Mouse (Mus musculus) MEL (cell line): Measurements from ENCODE around the gene Surf4. TPM values are rescaled to one million over a fixed set of nuclear protein-coding genes. Genes with fewer than 3 reads are reported as not detected.

Experiments
- DNase-seq: peaks from one replicate; pipeline ENCODE4 v3.0.0; 2011; ENCODE audit warnings: low read depth, low spot score
- H3K27ac ChIP-seq: 2 replicates; pipeline ENCODE4 v1.5.1; 2012; ENCODE audit warnings: low read depth, mild to moderate bottlenecking, control low read depth, low read length, moderate library complexity; ENCODE audit not compliant: control insufficient read depth
- H3K27me3 ChIP-seq, 2 experiments: fragments of 150-350 bp in 1 of 2; sonication (generic) in 1 of 2; 2 replicates each; pipeline ENCODE4 v1.6.1; 2012; ENCODE audit warnings: low read length in 2 of 2, mild to moderate bottlenecking in 2 of 2, improper control_type of control experiment in 1 of 2, moderate library complexity in 1 of 2; ENCODE audit not compliant: insufficient read depth in 2 of 2, control insufficient read depth in 1 of 2
- H3K36me3 ChIP-seq, 2 experiments: 2 replicates each; pipeline ENCODE4 v1.6.1; 2012 to 2014; ENCODE audit warnings: low read length in 2 of 2, improper control_type of control experiment in 1 of 2, inconsistent platforms in 1 of 2, mild to moderate bottlenecking in 1 of 2; ENCODE audit not compliant: insufficient read depth in 2 of 2, control insufficient read depth in 1 of 2
- H3K4me1 ChIP-seq, 2 experiments: fragments of 150-350 bp in 1 of 2; sonication (generic) in 1 of 2; 2 replicates each; pipeline ENCODE4 v1.6.1; 2012; ENCODE audit warnings: low read length in 2 of 2, improper control_type of control experiment in 1 of 2, mild to moderate bottlenecking in 1 of 2; ENCODE audit not compliant: insufficient read depth in 2 of 2, control insufficient read depth in 1 of 2
- H3K4me3 ChIP-seq, 2 experiments: fragments of 150-350 bp in 1 of 2; sonication (generic) in 1 of 2; 2 replicates each; pipeline ENCODE4 v1.5.1; 2012; ENCODE audit warnings: low read depth in 2 of 2, low read length in 2 of 2, mild to moderate bottlenecking in 2 of 2, moderate library complexity in 2 of 2, control low read depth in 1 of 2, improper control_type of control experiment in 1 of 2; ENCODE audit not compliant: control insufficient read depth in 1 of 2, insufficient read depth in 1 of 2
- H3K79me2 ChIP-seq: 2 replicates; pipeline ENCODE4 v1.6.1; 2012; ENCODE audit warnings: mild to moderate bottlenecking, low read length, moderate library complexity; ENCODE audit not compliant: control insufficient read depth, poor library complexity, insufficient read depth
- H3K9ac ChIP-seq: 2 replicates; pipeline ENCODE4 v1.6.1; 2012; ENCODE audit warnings: low read depth, mild to moderate bottlenecking, control low read depth, low read length, moderate library complexity; ENCODE audit not compliant: control insufficient read depth, poor library complexity, severe bottlenecking
- H3K9me3 ChIP-seq: fragments of 150-350 bp; sonication (generic); replicated peaks from 2 replicates; pipeline ENCODE4 v1.6.1; 2012; ENCODE audit warnings: mild to moderate bottlenecking, low read length, improper control_type of control experiment, moderate library complexity; ENCODE audit not compliant: insufficient read depth
- BHLHE40 ChIP-seq: IDR thresholded peaks from 2 replicates; pipeline ENCODE4 v1.6.1; 2012; ENCODE audit warnings: low read depth, mild to moderate bottlenecking, inconsistent platforms, low read length, improper control_type of control experiment, borderline replicate concordance
- CHD1 ChIP-seq: IDR thresholded peaks from 2 replicates; pipeline ENCODE4 v1.6.1; 2012; ENCODE audit warnings: low read depth, mild to moderate bottlenecking, inconsistent platforms, low read length, improper control_type of control experiment
- CHD2 ChIP-seq: IDR thresholded peaks from 2 replicates; pipeline ENCODE4 v1.6.1; 2011; ENCODE audit warnings: low read length, improper control_type of control experiment
- CTCF ChIP-seq, 3 experiments: IDR thresholded peaks in 2 of 3; conservative IDR thresholded peaks in 1 of 3; 2 replicates each; pipeline ENCODE4 v1.5.1; 2011 to 2012; ENCODE audit warnings: low read length in 3 of 3, low read depth in 2 of 3, mild to moderate bottlenecking in 2 of 3, improper control_type of control experiment in 1 of 3, inconsistent platforms in 1 of 3, mixed read lengths in 1 of 3, moderate library complexity in 1 of 3; ENCODE audit not compliant: control insufficient read depth in 1 of 3, insufficient read depth in 1 of 3, poor library complexity in 1 of 3, severe bottlenecking in 1 of 3
- E2F4 ChIP-seq: IDR thresholded peaks from 2 replicates; pipeline ENCODE4 v1.6.1; 2011; ENCODE audit warnings: low read depth, low read length, improper control_type of control experiment, borderline replicate concordance
- EP300 ChIP-seq, 2 experiments: IDR thresholded peaks; 2 replicates each; pipeline ENCODE4 v1.6.1; 2011; ENCODE audit warnings: improper control_type of control experiment in 2 of 2, low read length in 2 of 2, low read depth in 1 of 2, mild to moderate bottlenecking in 1 of 2
- HCFC1 ChIP-seq: IDR thresholded peaks from 2 replicates; pipeline ENCODE4 v1.6.1; 2012; ENCODE audit warnings: low read depth, mild to moderate bottlenecking, inconsistent platforms, low read length, improper control_type of control experiment, moderate library complexity
- JUND ChIP-seq: IDR thresholded peaks from 2 replicates; pipeline ENCODE4 v1.6.1; 2011; ENCODE audit warnings: low read depth, mild to moderate bottlenecking, improper control_type of control experiment, low read length
- MAFK ChIP-seq: IDR thresholded peaks from 2 replicates; pipeline ENCODE4 v1.6.1; 2011; ENCODE audit warnings: low read depth, mild to moderate bottlenecking, low read length, improper control_type of control experiment, borderline replicate concordance
- MAX ChIP-seq: IDR thresholded peaks from 2 replicates; pipeline ENCODE4 v1.6.1; 2011; ENCODE audit warnings: low read length, improper control_type of control experiment
- MAZ ChIP-seq: IDR thresholded peaks from 2 replicates; pipeline ENCODE4 v1.6.1; 2012; ENCODE audit warnings: low read depth, mild to moderate bottlenecking, inconsistent platforms, low read length, improper control_type of control experiment
- MXI1 ChIP-seq: IDR thresholded peaks from 2 replicates; pipeline ENCODE4 v1.6.1; 2011; ENCODE audit warnings: mild to moderate bottlenecking, low read depth, low read length, improper control_type of control experiment
- MYB ChIP-seq: IDR thresholded peaks from 2 replicates; pipeline ENCODE4 v1.6.1; 2011; ENCODE audit warnings: mild to moderate bottlenecking, low read depth, low read length, improper control_type of control experiment
- MYC ChIP-seq: IDR thresholded peaks from 2 replicates; pipeline ENCODE4 v1.6.1; 2011; ENCODE audit warnings: low read depth, mild to moderate bottlenecking, low read length, improper control_type of control experiment, moderate library complexity
- NELFE ChIP-seq: IDR thresholded peaks from 2 replicates; pipeline ENCODE4 v1.6.1; 2011; ENCODE audit warnings: low read depth, low read length, improper control_type of control experiment
- NRF1 ChIP-seq: IDR thresholded peaks from 2 replicates; pipeline ENCODE4 v1.6.1; 2014; ENCODE audit warnings: low read depth, mild to moderate bottlenecking, inconsistent platforms, low read length, improper control_type of control experiment, moderate library complexity; ENCODE audit not compliant: poor library complexity, insufficient read depth, severe bottlenecking
- POLR2AphosphoS2 ChIP-seq: IDR thresholded peaks from 2 replicates; pipeline ENCODE4 v1.6.1; 2011; ENCODE audit warnings: low read length, improper control_type of control experiment
- POLR2AphosphoS5 ChIP-seq: IDR thresholded peaks from 2 replicates; pipeline ENCODE4 v1.6.1; 2012; ENCODE audit warnings: low read depth, borderline replicate concordance, mild to moderate bottlenecking, inconsistent platforms, low read length, moderate library complexity, mixed read lengths
- RAD21 ChIP-seq: IDR thresholded peaks from 2 replicates; pipeline ENCODE4 v1.6.1; 2011; ENCODE audit warnings: mild to moderate bottlenecking, low read depth, low read length, improper control_type of control experiment
- RCOR1 ChIP-seq: IDR thresholded peaks from 2 replicates; pipeline ENCODE4 v1.6.1; 2012; ENCODE audit warnings: low read depth, mild to moderate bottlenecking, inconsistent platforms, low read length, improper control_type of control experiment
- SMC3 ChIP-seq: IDR thresholded peaks from 2 replicates; pipeline ENCODE4 v1.6.1; 2011; ENCODE audit warnings: low read depth, low read length, improper control_type of control experiment
- UBTF ChIP-seq: IDR thresholded peaks from 2 replicates; pipeline ENCODE4 v1.6.1; 2012; ENCODE audit warnings: low read depth, mild to moderate bottlenecking, inconsistent platforms, low read length, improper control_type of control experiment, moderate library complexity, borderline replicate concordance; ENCODE audit not compliant: insufficient read depth
- ZKSCAN1 ChIP-seq: IDR thresholded peaks from 2 replicates; pipeline ENCODE4 v1.6.1; 2012; ENCODE audit warnings: low read depth, mild to moderate bottlenecking, inconsistent platforms, low read length, improper control_type of control experiment, moderate library complexity
- ZMIZ1 ChIP-seq: IDR thresholded peaks from 2 replicates; pipeline ENCODE4 v1.6.1; 2012; ENCODE audit warnings: low read depth, mild to moderate bottlenecking, inconsistent platforms, low read length, improper control_type of control experiment, moderate library complexity
- polyA plus RNA-seq, 2 experiments: library from polyadenylated mRNA; stranded (reverse) in 1 of 2; unstranded in 1 of 2; fragments of >175 nt in 1 of 2; fragments of >200 nt in 1 of 2; gene quantifications; 2 replicates each; pipeline versions ENCODE4 v1.2.1 to v1.2.4; 2012; ENCODE audit warnings: low replicate concordance in 2 of 2, low read depth in 1 of 2; ENCODE audit not compliant: insufficient read length in 2 of 2, insufficient read depth in 1 of 2, missing spikeins in 1 of 2
- total RNA-seq: library from RNA; depleted of rRNA; stranded (reverse); fragments of 300-350 nt; gene quantifications from 2 replicates; pipeline ENCODE4 v1.2.3, GENCODE M21; 2012

The Surf4 gene
- total and polyA plus RNA-seq, 3 experiments: 152 to 252 TPM; not detected in 1

- no peaks in the 10 kb centered on the region for H3K79me2 ChIP-seq
- H3K36me3 ChIP-seq: no peaks in the 10 kb centered on the region
- TF ChIP-seq ZMIZ1 (no peak), HCFC1 (no peak), UBTF (no peak), MAX (no peak), E2F4 (no peak), MAZ (no peak), NELFE (no peak), RCOR1 (no peak), CTCF (IDR thresholded peaks at IDR 0.05 in 2 of 3, conservative IDR thresholded peaks at IDR 0.05 in 1 of 3; ENCODE audit: control insufficient read depth in 1 of 3, insufficient read depth in 1 of 3, low read depth in 2 of 3, low read length in 3 of 3, poor library complexity in 1 of 3, severe bottlenecking in 1 of 3) (no peak)
- no peak for DNase-seq
- no peaks in the 10 kb centered on the region for H3K4me1 ChIP-seq
- no peak overlapping the region for H3K4me3 ChIP-seq
- no peaks in the 10 kb centered on the region for H3K9me3 ChIP-seq
- no peak overlapping the region for H3K27ac ChIP-seq
- H3K9ac ChIP-seq: no peak overlapping the region
- no peaks in the 10 kb centered on the region; a peak in 1 of 4 replicates for H3K27me3 ChIP-seq
Measured at GRCm38 (mm10) chr2:26980361-26980760, 46.6 kb upstream of the Surf4 start.

GRCm38 (mm10) chr2:26973960-26974359, 40.2 kb upstream of the Surf4 start:
- no peak overlapping the region for H3K4me3 ChIP-seq
- peaks cover 0 to 14% of the 10 kb centered on the region in 2 experiments; a peak in 2 of 4 replicates for H3K4me1 ChIP-seq
- 0 out of 2 replicates have a peak, but pooled peaks have one; percentile 25 for TF ChIP-seq MYC
- no peak for TF ChIP-seq MYB
- TF ChIP-seq POLR2AphosphoS5: no peak
- 0 out of 4 replicates have a peak, but pooled peaks of 1 of the 2 experiments have one; percentile 7 for TF ChIP-seq EP300 (IDR thresholded peaks at IDR 0.05; ENCODE audit: low read depth in 1 of 2, low read length in 2 of 2)
- TF ChIP-seq RAD21: no peak
- no peak for TF ChIP-seq BHLHE40
- TF ChIP-seq, all 39 proteins: peak for 2
- H3K9ac ChIP-seq: no peak overlapping the region
- H3K79me2 ChIP-seq: no peaks in the 10 kb centered on the region
- H3K27ac ChIP-seq: no peak overlapping the region
- H3K9me3 ChIP-seq: no peaks in the 10 kb centered on the region
- peaks cover 0 to 2% of the 10 kb centered on the region in 2 experiments; a peak in 1 of 4 replicates for H3K36me3 ChIP-seq
- no peaks in the 10 kb centered on the region for H3K27me3 ChIP-seq
- peak; percentile 66 for DNase-seq

- Histone ChIP-seq H3K79me2 (no peaks in the 10 kb centered on the region), H3K9ac (no peak within 1 kb of the TSS), H3K36me3 (peaks cover 0 to 2% of the 10 kb centered on the region in 2 experiments; a peak in 1 of 4 replicates), H3K4me1 (peaks cover 0 to 14% of the 10 kb centered on the region in 2 experiments; a peak in 2 of 4 replicates), H3K9me3 (no peaks in the 10 kb centered on the region), H3K27ac (no peak within 1 kb of the TSS), H3K27me3 (no peaks in the 10 kb centered on the region), H3K4me3 (no peak within 1 kb of the TSS)
- DNase-seq: no peak
- TF ChIP-seq CHD1 (no peak), MAFK (no peak), MYC (no peak), NRF1 (no peak), UBTF (no peak), MXI1 (no peak), SMC3 (no peak), POLR2AphosphoS2 (no peak), E2F4 (no peak), POLR2AphosphoS5 (no peak), ZKSCAN1 (no peak), CHD2 (no peak), RAD21 (no peak), RCOR1 (no peak), JUND (no peak)
Measured at GRCm38 (mm10) chr2:26973116-26973515, 39.4 kb upstream of the Surf4 start, which contains the start of gene Adamts13. Gene Adamts13, plus strand, starts transcription at chr2:26973416.
